Mouse (Mus musculus): ENCODE data around the gene Slc26a8.

Gene Slc26a8

GRCm38 (mm10) chr17:28600780-28601179 lies 89.3 kb downstream of the Slc26a8 start:
- no peak for DNase-seq (ENCODE audit: inconsistent age in 2 of 2, low spot score in 1 of 2)

GRCm38 (mm10) chr17:28593965-28594364 lies 96.1 kb downstream of the Slc26a8 start:
- no peak for DNase-seq (ENCODE audit: inconsistent age in 2 of 2, low spot score in 1 of 2)

- DNase-seq (ENCODE audit: inconsistent age in 2 of 2, low spot score in 1 of 2), result peak; percentile 78 to 92
Measured at GRCm38 (mm10) chr17:28592998-28593397, 97.0 kb downstream of the Slc26a8 start.

- peak; percentile 63 to 83 for DNase-seq (ENCODE audit: inconsistent age in 2 of 2, low spot score in 1 of 2)
Measured at GRCm38 (mm10) chr17:28591476-28591875, 98.6 kb downstream of the Slc26a8 start.

DNA sequence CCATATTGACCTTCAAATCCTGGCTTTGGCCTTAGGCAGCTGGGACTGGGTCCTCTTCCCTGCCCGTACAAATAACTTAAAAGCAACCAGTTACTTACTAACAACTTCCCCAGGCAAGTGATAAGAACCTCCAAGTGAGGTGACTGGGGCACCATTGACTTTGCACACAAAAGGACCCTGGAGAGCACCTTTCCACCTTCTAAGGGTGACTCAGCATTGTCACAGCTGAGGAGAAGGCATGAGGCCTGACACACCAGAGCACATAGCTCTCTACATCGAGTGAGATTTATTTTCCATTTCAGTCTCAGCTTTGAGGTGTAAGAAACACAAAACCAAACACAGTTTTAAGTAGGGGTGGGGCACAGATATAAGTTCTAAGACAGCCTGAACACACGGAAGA lies 99.4 kb downstream of the Slc26a8 start:
- DNase-seq (ENCODE audit: inconsistent age in 2 of 2, low spot score in 1 of 2), result no peak

- DNase-seq (ENCODE audit: inconsistent age in 2 of 2, low spot score in 1 of 2), result no peak
Measured at GRCm38 (mm10) chr17:28588591-28588990, 101.4 kb downstream of the Slc26a8 start.
